Mouse (Mus musculus) liver, postnatal 0 days (tissue): ENCODE measurements at regions not wholly inside any gene's neighbourhood (a gene's known extent, or its start where the extent isn't known, plus 50 kb on each side); places are given as distances from the start of the nearest gene placed in this dataset.

Source experiments
- CTCF ChIP-seq: sonication (generic); IDR thresholded peaks from 2 replicates; pipeline ENCODE4 v1.5.1; 2016; ENCODE audit warnings: antibody characterized with exemption, low read depth
- EP300 ChIP-seq: IDR thresholded peaks from 2 replicates; pipeline ENCODE4 v1.6.1; 2016; ENCODE audit warnings: antibody characterized with exemption, low read depth, mild to moderate bottlenecking

DNA sequence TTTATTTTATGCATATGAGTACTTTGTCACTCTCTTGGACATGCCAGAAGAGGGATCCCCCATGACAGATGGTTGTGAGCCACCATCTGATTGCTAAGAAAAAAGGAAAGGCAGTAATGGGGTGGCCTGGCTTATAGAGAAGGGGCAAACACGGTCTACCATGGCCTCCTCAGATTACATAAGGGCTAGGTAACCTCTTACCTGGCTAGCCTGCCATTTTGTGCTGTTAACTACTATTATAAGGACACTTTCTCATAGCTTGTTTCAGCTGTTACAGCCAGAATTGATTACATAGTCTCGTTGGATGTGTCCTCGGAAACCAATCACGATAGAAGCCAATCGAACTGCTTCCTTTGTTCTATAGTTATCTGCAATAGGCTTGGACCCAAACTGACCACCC, 60.9 kb upstream of the Gm14496 start:
- TF ChIP-seq CTCF (no peak), EP300 (no peak)
